Mouse (Mus musculus): Measurements from ENCODE around the gene Pepd. TPM values are rescaled to one million over a fixed set of nuclear protein-coding genes. Genes with fewer than 3 reads are reported as not detected.
A peak's percentile ranks its signal among the peaks of the same experiment; 100 is the strongest.

Gene Pepd
- 54.1 and 56.0 TPM in 2 replicates for polyA plus RNA-seq (2015; fragmentation: Nextera tagmentation; extraction: Ambion mirVana)

- no peaks in the 10 kb centered on the region for H3K27me3 ChIP-seq (ENCODE audit: control insufficient read depth, insufficient read depth, low read depth, low read length)
- WGBS (ENCODE audit: insufficient replicate concordance), result 7% methylated on average over 44 of the region's 44 CpGs
- no peak within 1 kb of the TSS for H3K27ac ChIP-seq (ENCODE audit: low read length)
- peaks cover 11% of the 10 kb centered on the region for H3K4me1 ChIP-seq (ENCODE audit: control insufficient read depth, low read depth, low read length)
- H3K4me2 ChIP-seq (ENCODE audit: low read depth, low read length), result peak within 1 kb of the TSS; percentile 72
- ATAC-seq (ENCODE audit: low read depth), result peak; percentile 96
- no peaks in the 10 kb centered on the region for H3K9me3 ChIP-seq (replicated peaks; ENCODE audit: control insufficient read depth, low read length)
- H3K36me3 ChIP-seq (ENCODE audit: control insufficient read depth, insufficient read depth), result no peaks in the 10 kb centered on the region
- H3K4me3 ChIP-seq (ENCODE audit: low read depth, low read length), result peak within 1 kb of the TSS; percentile 69
- peak within 1 kb of the TSS; percentile 65 for H3K9ac ChIP-seq (ENCODE audit: low read depth, low read length)
Observed at GRCm38 (mm10) chr7:34911919-34912897, at the start of gene Pepd. Pepd (plus strand) TSS chr7:34912379.

GRCm38 (mm10) chr7:34867289-34867688 is 44.9 kb upstream of the Pepd start:
- Histone ChIP-seq H3K4me1 (ENCODE audit: control insufficient read depth, low read depth, low read length) (no peaks in the 10 kb centered on the region), H3K27me3 (ENCODE audit: control insufficient read depth, insufficient read depth, low read depth, low read length) (no peaks in the 10 kb centered on the region), H3K36me3 (ENCODE audit: control insufficient read depth, insufficient read depth) (no peaks in the 10 kb centered on the region), H3K9me3 (replicated peaks; ENCODE audit: control insufficient read depth, low read length) (no peaks in the 10 kb centered on the region), H3K4me3 (ENCODE audit: low read depth, low read length) (no peak overlapping the region), H3K27ac (ENCODE audit: low read length) (no peak overlapping the region), H3K9ac (ENCODE audit: low read depth, low read length) (no peak overlapping the region), H3K4me2 (ENCODE audit: low read depth, low read length) (no peak overlapping the region)
- WGBS (ENCODE audit: insufficient replicate concordance), result 64% methylated on average over 6 of the region's 6 CpGs
- ATAC-seq (ENCODE audit: low read depth), result no peak

- H3K27me3 ChIP-seq (ENCODE audit: control insufficient read depth, insufficient read depth, low read depth, low read length), result no peaks in the 10 kb centered on the region
- H3K4me3 ChIP-seq (ENCODE audit: low read depth, low read length), result no peak overlapping the region
- H3K36me3 ChIP-seq (ENCODE audit: control insufficient read depth, insufficient read depth), result no peaks in the 10 kb centered on the region
- H3K4me1 ChIP-seq (ENCODE audit: control insufficient read depth, low read depth, low read length), result no peaks in the 10 kb centered on the region
- H3K9ac ChIP-seq (ENCODE audit: low read depth, low read length), result no peak overlapping the region
- no peaks in the 10 kb centered on the region for H3K9me3 ChIP-seq (replicated peaks; ENCODE audit: control insufficient read depth, low read length)
- WGBS (ENCODE audit: insufficient replicate concordance), result 76% methylated on average over 13 of the region's 13 CpGs
- no peak for ATAC-seq (ENCODE audit: low read depth)
- H3K4me2 ChIP-seq (ENCODE audit: low read depth, low read length), result no peak overlapping the region
- no peak overlapping the region for H3K27ac ChIP-seq (ENCODE audit: low read length)
Observed at GRCm38 (mm10) chr7:34869693-34870092, 42.5 kb upstream of the Pepd start.

- no peaks in the 10 kb centered on the region for H3K36me3 ChIP-seq (ENCODE audit: control insufficient read depth, insufficient read depth)
- H3K9me3 ChIP-seq (replicated peaks; ENCODE audit: control insufficient read depth, low read length), result no peaks in the 10 kb centered on the region
- H3K9ac ChIP-seq (ENCODE audit: low read depth, low read length), result no peak overlapping the region
- 48% methylated on average over 7 of the region's 7 CpGs for WGBS (ENCODE audit: insufficient replicate concordance)
- no peak overlapping the region for H3K4me3 ChIP-seq (ENCODE audit: low read depth, low read length)
- no peak for ATAC-seq (ENCODE audit: low read depth)
- H3K27me3 ChIP-seq (ENCODE audit: control insufficient read depth, insufficient read depth, low read depth, low read length), result no peaks in the 10 kb centered on the region
- H3K4me1 ChIP-seq (ENCODE audit: control insufficient read depth, low read depth, low read length), result no peaks in the 10 kb centered on the region
- no peak overlapping the region for H3K4me2 ChIP-seq (ENCODE audit: low read depth, low read length)
- H3K27ac ChIP-seq (ENCODE audit: low read length), result no peak overlapping the region
Observed at GRCm38 (mm10) chr7:34876787-34877186, 35.4 kb upstream of the Pepd start.

- WGBS (ENCODE audit: insufficient replicate concordance), result 58% methylated on average over 7 of the region's 7 CpGs
Observed at GRCm38 (mm10) chr7:34877820-34878219, 34.4 kb upstream of the Pepd start.

GRCm38 (mm10) chr7:34888441-34888840 is 23.7 kb upstream of the Pepd start:
- Histone ChIP-seq H3K4me1 (ENCODE audit: control insufficient read depth, low read depth, low read length) (no peaks in the 10 kb centered on the region), H3K4me3 (ENCODE audit: low read depth, low read length) (no peak overlapping the region), H3K27ac (ENCODE audit: low read length) (no peak overlapping the region), H3K36me3 (ENCODE audit: control insufficient read depth, insufficient read depth) (no peaks in the 10 kb centered on the region), H3K9me3 (replicated peaks; ENCODE audit: control insufficient read depth, low read length) (no peaks in the 10 kb centered on the region), H3K9ac (ENCODE audit: low read depth, low read length) (no peak overlapping the region), H3K27me3 (ENCODE audit: control insufficient read depth, insufficient read depth, low read depth, low read length) (no peaks in the 10 kb centered on the region), H3K4me2 (ENCODE audit: low read depth, low read length) (no peak overlapping the region)
- WGBS (ENCODE audit: insufficient replicate concordance), result 60% methylated on average over 6 of the region's 6 CpGs
- ATAC-seq (ENCODE audit: low read depth), result no peak

More at GRCm38 (mm10) chr7:34877820-34878219, 34.4 kb upstream of the Pepd start:
- Histone ChIP-seq H3K9ac (ENCODE audit: low read depth, low read length) (no peak overlapping the region), H3K27ac (ENCODE audit: low read length) (no peak overlapping the region), H3K4me2 (ENCODE audit: low read depth, low read length) (no peak overlapping the region), H3K36me3 (ENCODE audit: control insufficient read depth, insufficient read depth) (no peaks in the 10 kb centered on the region), H3K27me3 (ENCODE audit: control insufficient read depth, insufficient read depth, low read depth, low read length) (no peaks in the 10 kb centered on the region), H3K4me1 (ENCODE audit: control insufficient read depth, low read depth, low read length) (no peaks in the 10 kb centered on the region), H3K9me3 (replicated peaks; ENCODE audit: control insufficient read depth, low read length) (no peaks in the 10 kb centered on the region), H3K4me3 (ENCODE audit: low read depth, low read length) (no peak overlapping the region)
- no peak for ATAC-seq (ENCODE audit: low read depth)

- no peaks in the 10 kb centered on the region for H3K36me3 ChIP-seq (ENCODE audit: control insufficient read depth, insufficient read depth)
- H3K4me3 ChIP-seq (ENCODE audit: low read depth, low read length), result no peak overlapping the region
- H3K4me1 ChIP-seq (ENCODE audit: control insufficient read depth, low read depth, low read length), result no peaks in the 10 kb centered on the region
- ATAC-seq (ENCODE audit: low read depth), result no peak
- H3K4me2 ChIP-seq (ENCODE audit: low read depth, low read length), result no peak overlapping the region
- no peak overlapping the region for H3K27ac ChIP-seq (ENCODE audit: low read length)
- no peaks in the 10 kb centered on the region for H3K9me3 ChIP-seq (replicated peaks; ENCODE audit: control insufficient read depth, low read length)
- 69% methylated on average over 12 of the region's 12 CpGs for WGBS (ENCODE audit: insufficient replicate concordance)
- no peak overlapping the region for H3K9ac ChIP-seq (ENCODE audit: low read depth, low read length)
- no peaks in the 10 kb centered on the region for H3K27me3 ChIP-seq (ENCODE audit: control insufficient read depth, insufficient read depth, low read depth, low read length)
Observed at GRCm38 (mm10) chr7:34888891-34889290, 23.3 kb upstream of the Pepd start.

GRCm38 (mm10) chr7:34892845-34893244 is 19.3 kb upstream of the Pepd start:
- Histone ChIP-seq H3K27ac (ENCODE audit: low read length) (no peak overlapping the region), H3K9ac (ENCODE audit: low read depth, low read length) (no peak overlapping the region), H3K4me2 (ENCODE audit: low read depth, low read length) (no peak overlapping the region), H3K9me3 (replicated peaks; ENCODE audit: control insufficient read depth, low read length) (no peaks in the 10 kb centered on the region), H3K36me3 (ENCODE audit: control insufficient read depth, insufficient read depth) (no peaks in the 10 kb centered on the region), H3K27me3 (ENCODE audit: control insufficient read depth, insufficient read depth, low read depth, low read length) (no peaks in the 10 kb centered on the region), H3K4me3 (ENCODE audit: low read depth, low read length) (no peak overlapping the region), H3K4me1 (ENCODE audit: control insufficient read depth, low read depth, low read length) (no peaks in the 10 kb centered on the region)
- 70% methylated on average over 1 of the region's 1 CpGs for WGBS (ENCODE audit: insufficient replicate concordance)
- no peak for ATAC-seq (ENCODE audit: low read depth)

GRCm38 (mm10) chr7:34896461-34896860 is 15.7 kb upstream of the Pepd start:
- no peak for ATAC-seq (ENCODE audit: low read depth)
- Histone ChIP-seq H3K4me3 (ENCODE audit: low read depth, low read length) (no peak overlapping the region), H3K27ac (ENCODE audit: low read length) (no peak overlapping the region), H3K9ac (ENCODE audit: low read depth, low read length) (no peak overlapping the region), H3K4me1 (ENCODE audit: control insufficient read depth, low read depth, low read length) (no peaks in the 10 kb centered on the region), H3K36me3 (ENCODE audit: control insufficient read depth, insufficient read depth) (no peaks in the 10 kb centered on the region), H3K27me3 (ENCODE audit: control insufficient read depth, insufficient read depth, low read depth, low read length) (no peaks in the 10 kb centered on the region), H3K9me3 (replicated peaks; ENCODE audit: control insufficient read depth, low read length) (no peaks in the 10 kb centered on the region), H3K4me2 (ENCODE audit: low read depth, low read length) (no peak overlapping the region)
- 59% methylated on average over 4 of the region's 4 CpGs for WGBS (ENCODE audit: insufficient replicate concordance)
